Mouse (Mus musculus) spleen, adult 2 months (tissue): ENCODE data around the gene Aplp1. TPM values are rescaled to one million over a fixed set of nuclear protein-coding genes. Genes with fewer than 3 reads are reported as not detected.

Experiments used
- DNase-seq, 2 experiments: peaks; one replicate each; pipeline versions ENCODE4 v3.0.0 to v3.0.0-alpha.2; 2012 to 2021; ENCODE audit warnings: low spot score in 2 of 2, low read depth in 1 of 2
- H3K27ac ChIP-seq: fragments of 200-500 bp; 2 replicates; pipeline ENCODE4 v1.5.1; 2012; ENCODE audit warnings: low read length, inconsistent platforms; ENCODE audit not compliant: insufficient read depth
- H3K27me3 ChIP-seq: fragments of 200-500 bp; 2 replicates; pipeline ENCODE4 v1.6.1; 2012; ENCODE audit warnings: mild to moderate bottlenecking, moderate library complexity, low read length, inconsistent platforms; ENCODE audit not compliant: control insufficient read depth, insufficient read depth
- H3K36me3 ChIP-seq: fragments of 200-500 bp; 2 replicates; pipeline ENCODE4 v1.6.1; 2012; ENCODE audit warnings: mild to moderate bottlenecking, low read length, inconsistent platforms; ENCODE audit not compliant: control insufficient read depth, insufficient read depth
- H3K4me1 ChIP-seq: fragments of 200-500 bp; 2 replicates; pipeline ENCODE4 v1.6.1; 2011; ENCODE audit warnings: inconsistent platforms; ENCODE audit not compliant: control insufficient read depth, insufficient read depth, insufficient read length
- H3K4me3 ChIP-seq: fragments of 200-500 bp; 2 replicates; pipeline ENCODE4 v1.5.1; 2011; ENCODE audit warnings: mild to moderate bottlenecking, inconsistent platforms; ENCODE audit not compliant: insufficient read depth, insufficient read length; ENCODE audit errors: extremely low read depth
- CTCF ChIP-seq: fragments of 200-500 bp; IDR thresholded peaks from 2 replicates; pipeline ENCODE4 v1.5.1; 2011; ENCODE audit warnings: mild to moderate bottlenecking, inconsistent platforms; ENCODE audit not compliant: insufficient read depth, insufficient read length, insufficient replicate concordance; ENCODE audit errors: extremely low read depth
- POLR2A ChIP-seq: fragments of 200-500 bp; IDR thresholded peaks from 2 replicates; pipeline ENCODE4 v1.6.1; 2011; ENCODE audit warnings: low read depth, low read length, inconsistent platforms
- WGBS: fragments of 180-500 bp; shearing (Covaris S2); methylation state at CpG from one replicate; pipeline ENCODE4 v1.1.7; 2018; 5-methylcytosine and 5-hydroxymethylcytosine counted together
- polyA plus RNA-seq: library from polyadenylated mRNA; depleted of rRNA; stranded (reverse); fragments of >200 nt; gene quantifications from 2 replicates; pipeline ENCODE4 v1.2.3, GENCODE M21; 2012

Aplp1 gene
- polyA plus RNA-seq, 1 experiment = 1.9 TPM

DNA sequence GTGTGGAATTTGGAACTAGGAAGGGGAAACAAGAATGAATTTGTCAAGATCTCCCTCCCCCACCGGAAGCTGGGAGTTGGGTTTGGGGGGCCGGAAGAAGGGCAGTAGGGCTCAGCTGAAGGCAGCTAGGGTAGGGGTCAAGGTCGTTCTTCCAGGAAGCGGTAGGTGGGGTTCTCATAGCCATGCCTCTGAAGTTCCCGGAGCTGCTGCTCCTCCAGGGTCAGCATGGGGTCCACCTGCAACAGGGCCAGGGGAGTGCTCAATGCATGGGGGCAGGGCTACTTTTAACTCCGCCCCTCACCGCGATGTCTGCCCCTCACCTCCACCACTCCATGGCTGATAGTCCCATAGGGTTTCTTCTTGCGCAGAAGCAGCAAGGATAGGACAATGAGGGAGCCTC lies 10.2 kb downstream of the Aplp1 start:
- H3K27me3 ChIP-seq = peaks cover 2% of the 10 kb centered on the region; the same call in 1 of the 2 replicates
- peaks cover 3% of the 10 kb centered on the region; the same call in 1 of the 2 replicates for H3K4me1 ChIP-seq
- 49% methylated on average over 9 of the region's 9 CpGs for WGBS
- no peaks in the 10 kb centered on the region for H3K36me3 ChIP-seq
- H3K4me3 ChIP-seq = no peak overlapping the region
- DNase-seq = no peak
- no peak overlapping the region for H3K27ac ChIP-seq
- no peak for TF ChIP-seq CTCF
- TF ChIP-seq POLR2A = no peak

DNA sequence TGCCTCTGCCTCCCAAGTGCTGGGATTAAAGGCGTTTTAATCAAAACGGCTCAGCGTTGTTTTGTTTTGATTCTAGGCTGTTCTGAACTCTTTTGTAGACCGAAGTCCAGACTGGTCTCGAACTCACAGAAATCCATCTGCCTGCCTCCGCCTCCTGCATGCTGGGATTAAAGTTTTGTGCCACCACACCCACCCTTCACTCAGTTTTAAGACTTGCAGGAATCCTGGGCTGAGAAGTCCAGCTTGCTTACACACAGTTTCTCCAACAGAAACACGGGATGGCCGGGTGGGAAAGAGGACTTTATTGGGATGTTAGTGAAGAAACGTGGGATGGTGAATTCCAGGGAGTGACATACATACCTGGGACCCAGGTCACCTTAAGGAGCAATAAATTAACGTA lies 10.6 kb downstream of the Aplp1 start:
- WGBS = 69% methylated on average over 10 of the region's 10 CpGs
- Histone ChIP-seq H3K27me3 (peaks cover 2% of the 10 kb centered on the region; the same call in 1 of the 2 replicates), H3K36me3 (no peaks in the 10 kb centered on the region), H3K27ac (no peak overlapping the region), H3K4me3 (no peak overlapping the region), H3K4me1 (peaks cover 7% of the 10 kb centered on the region; the same call in 1 of the 2 replicates)
- DNase-seq = no peak
- no peak for TF ChIP-seq CTCF
- no peak for TF ChIP-seq POLR2A

DNA sequence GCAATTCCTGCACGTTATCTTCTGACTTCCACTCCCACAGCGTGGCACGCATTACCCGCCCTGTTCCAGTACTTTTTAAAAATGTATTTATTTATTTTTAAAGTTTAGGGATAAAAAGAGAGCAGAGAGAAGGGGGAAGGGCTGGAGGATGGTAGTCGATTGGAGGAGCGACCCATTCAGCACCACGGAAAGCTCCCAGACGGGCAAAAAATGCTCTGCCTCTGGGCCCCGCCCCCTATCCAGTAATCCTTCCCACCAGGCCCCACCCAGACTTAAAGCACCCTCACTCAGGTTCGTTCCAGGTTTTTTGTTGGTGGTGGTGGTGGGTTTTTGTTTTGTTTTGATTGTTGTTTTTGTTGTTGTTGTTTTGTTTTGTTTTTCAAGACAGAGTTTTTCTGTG lies 11.1 kb downstream of the Aplp1 start:
- 1% methylated on average over 10 of the region's 10 CpGs for WGBS
- no peak for DNase-seq
- no peak overlapping the region for H3K27ac ChIP-seq
- H3K27me3 ChIP-seq = peaks cover 2% of the 10 kb centered on the region; the same call in 1 of the 2 replicates
- H3K4me1 ChIP-seq = peaks cover 7% of the 10 kb centered on the region; the same call in 1 of the 2 replicates
- no peak for TF ChIP-seq CTCF
- no peak for TF ChIP-seq POLR2A
- no peaks in the 10 kb centered on the region for H3K36me3 ChIP-seq
- no peak overlapping the region for H3K4me3 ChIP-seq

DNA sequence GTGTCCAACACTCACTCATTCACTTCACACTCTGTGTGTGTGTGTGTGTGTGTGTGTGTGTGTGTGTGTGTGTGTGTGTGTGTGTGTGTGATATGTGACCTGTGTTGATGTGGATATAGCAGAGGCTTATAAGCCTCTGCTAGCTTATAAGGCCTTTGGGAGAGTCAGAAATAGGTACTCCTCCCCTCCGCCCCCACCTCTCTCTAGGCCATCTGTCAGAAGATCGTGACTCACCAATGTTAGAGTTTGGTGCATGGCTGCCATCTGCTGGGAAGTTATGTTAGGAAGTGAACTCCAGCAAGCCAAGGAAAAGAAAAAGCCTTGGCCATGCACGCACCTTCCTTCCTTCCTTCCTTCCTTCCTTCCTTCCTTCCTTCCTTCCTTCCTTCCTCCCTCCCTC lies 13.5 kb downstream of the Aplp1 start:
- 0% methylated on average over 3 of the region's 3 CpGs for WGBS
- Histone ChIP-seq H3K27me3 (peaks cover 2% of the 10 kb centered on the region; the same call in 1 of the 2 replicates), H3K36me3 (peaks cover 16% of the 10 kb centered on the region), H3K4me3 (no peak overlapping the region), H3K4me1 (peaks cover 7% of the 10 kb centered on the region; the same call in 1 of the 2 replicates), H3K27ac (no peak overlapping the region)
- TF ChIP-seq POLR2A = no peak
- peak; percentile 74; the same call in 1 of the 2 replicates for TF ChIP-seq CTCF
- peak; percentile 69 to 75 for DNase-seq

DNA sequence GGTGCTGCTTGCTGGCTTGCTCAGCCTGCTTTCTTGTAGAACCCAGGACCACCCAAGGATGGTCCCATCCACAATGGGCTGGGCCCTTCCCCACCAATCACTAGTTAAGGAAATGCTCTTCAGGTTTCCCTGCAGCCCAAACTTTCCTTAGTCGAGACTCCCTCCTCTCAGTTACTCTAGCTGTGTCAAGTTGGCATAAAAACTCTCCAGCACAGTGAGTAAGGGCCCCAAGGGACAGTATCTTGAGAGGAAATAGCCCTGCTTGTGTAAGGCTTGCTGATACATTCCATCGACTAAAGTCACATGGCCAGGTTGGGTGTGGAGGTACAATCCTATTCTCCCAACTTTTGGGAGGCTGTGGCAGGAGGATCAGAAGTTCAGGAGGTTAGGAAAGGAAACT lies 15.1 kb downstream of the Aplp1 start:
- H3K4me1 ChIP-seq = peaks cover 7% of the 10 kb centered on the region; the same call in 1 of the 2 replicates
- H3K27me3 ChIP-seq = no peaks in the 10 kb centered on the region
- peaks cover 29% of the 10 kb centered on the region for H3K36me3 ChIP-seq
- H3K4me3 ChIP-seq = no peak overlapping the region
- TF ChIP-seq CTCF (no peak), POLR2A (no peak)
- WGBS = 21% methylated on average over 2 of the region's 2 CpGs
- no peak for DNase-seq
- peak overlapping the region; percentile 41 for H3K27ac ChIP-seq

DNA sequence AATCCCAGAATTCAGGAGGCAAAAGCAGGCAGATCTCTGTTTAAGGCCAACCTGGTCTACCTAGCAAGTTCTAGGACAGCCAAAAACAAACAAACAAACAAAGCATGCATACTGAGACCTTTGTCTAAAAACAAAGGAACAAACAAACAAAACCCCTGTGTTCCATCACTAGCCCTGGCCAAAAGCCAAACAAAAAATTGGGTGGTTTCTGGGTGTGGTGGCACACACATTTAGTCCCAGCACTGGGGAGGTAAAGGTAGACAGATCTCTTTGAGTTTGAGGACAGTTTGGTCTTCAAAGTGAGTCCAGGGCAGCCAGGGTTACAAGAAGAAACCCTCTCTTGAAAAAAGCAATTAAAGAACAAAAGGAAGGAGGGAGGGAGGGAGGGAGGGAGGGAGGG lies 16.0 kb downstream of the Aplp1 start:
- no peak overlapping the region for H3K27ac ChIP-seq
- H3K27me3 ChIP-seq = no peaks in the 10 kb centered on the region
- DNase-seq = no peak
- peaks cover 37% of the 10 kb centered on the region for H3K36me3 ChIP-seq
- TF ChIP-seq POLR2A = no peak
- TF ChIP-seq CTCF = no peak
- H3K4me3 ChIP-seq = no peak overlapping the region
- peaks cover 7% of the 10 kb centered on the region; the same call in 1 of the 2 replicates for H3K4me1 ChIP-seq

DNA sequence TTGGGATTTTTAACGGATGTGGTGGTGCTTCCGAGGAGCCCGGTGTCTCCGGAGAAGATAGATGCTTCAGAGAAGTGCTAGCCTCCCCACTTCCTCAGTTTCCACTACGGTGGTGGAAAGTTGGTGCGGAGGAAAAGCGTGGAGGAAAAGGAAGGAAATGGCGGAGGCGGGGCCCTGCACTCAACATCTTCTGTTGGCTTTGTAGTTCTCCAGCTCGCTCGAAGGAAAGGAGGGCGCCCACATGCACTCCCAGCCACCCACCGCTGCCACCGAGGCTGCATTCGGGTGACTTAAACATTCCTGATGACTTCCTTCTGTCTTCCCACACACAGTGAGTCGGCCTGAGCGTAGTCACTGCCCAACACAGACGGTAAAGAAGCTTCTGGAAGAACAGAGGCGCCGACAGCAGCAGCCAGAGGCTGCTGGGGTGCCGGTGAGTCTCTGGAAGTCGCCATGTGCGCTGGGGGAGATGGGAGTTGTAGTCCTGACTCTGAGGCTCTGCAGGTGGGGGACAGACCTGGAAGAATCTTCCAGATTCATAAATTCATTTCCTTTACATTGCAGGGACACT lies 22.2 kb downstream of the Aplp1 start:
- peak overlapping the region; percentile 98 for H3K27ac ChIP-seq
- WGBS = 3% methylated on average over 23 of the region's 23 CpGs
- peaks cover 44% of the 10 kb centered on the region for H3K36me3 ChIP-seq
- no peaks in the 10 kb centered on the region for H3K27me3 ChIP-seq
- peak overlapping the region; percentile 69 for H3K4me3 ChIP-seq
- TF ChIP-seq POLR2A = no peak
- DNase-seq = peak; percentile 42 to 71
- H3K4me1 ChIP-seq = peaks cover 24% of the 10 kb centered on the region; the same call in 1 of the 2 replicates
